Mouse (Mus musculus): Measurements from ENCODE around the gene Myo16. TPM values are rescaled to one million over a fixed set of nuclear protein-coding genes. Genes with fewer than 3 reads are reported as not detected.
A peak's percentile ranks its signal among the peaks of the same experiment; 100 is the strongest.

Myo16 gene
- polyA plus RNA-seq, 1 experiment, result 0.44 TPM

DNA sequence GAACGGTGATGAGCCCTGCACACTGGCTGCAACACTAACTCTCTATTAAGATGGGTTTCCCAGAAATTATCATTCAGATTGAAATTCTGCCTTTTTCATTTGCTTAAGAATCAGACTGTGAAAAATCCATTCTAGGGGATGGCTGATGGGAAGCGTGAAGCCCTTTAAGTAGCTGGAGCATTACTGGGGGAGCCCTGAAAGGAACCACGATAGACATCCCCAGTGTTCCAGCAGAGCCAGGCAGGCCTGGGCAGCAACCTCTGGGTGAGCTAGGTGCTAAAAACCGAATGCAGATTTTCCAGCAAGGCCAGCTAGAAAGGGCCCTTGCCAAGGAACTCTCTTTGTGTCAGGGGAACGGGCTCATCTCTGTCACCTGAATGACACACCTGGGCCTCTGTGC is 407.9 kb downstream of the Myo16 start:
- no peak overlapping the region for H3K27ac ChIP-seq (ENCODE audit: control insufficient read depth, insufficient read depth, low read depth, low read length)
- no peaks in the 10 kb centered on the region for H3K27me3 ChIP-seq (ENCODE audit: control insufficient read depth, insufficient read depth, low read length)
- no peak overlapping the region for H3K4me3 ChIP-seq (ENCODE audit: control insufficient read depth, low read depth, low read length)
- no peaks in the 10 kb centered on the region for H3K36me3 ChIP-seq (ENCODE audit: control insufficient read depth, insufficient read depth, low read length)
- no peaks in the 10 kb centered on the region for H3K4me1 ChIP-seq (ENCODE audit: control insufficient read depth, insufficient read depth, low read length)
- TF ChIP-seq POLR2A (IDR thresholded peaks at IDR 0.05; ENCODE audit: control insufficient read depth, low read depth, low read length) (no peak), CTCF (IDR thresholded peaks at IDR 0.05; ENCODE audit: control insufficient read depth, insufficient read depth, insufficient replicate concordance, low read depth, low read length) (no peak)

DNA sequence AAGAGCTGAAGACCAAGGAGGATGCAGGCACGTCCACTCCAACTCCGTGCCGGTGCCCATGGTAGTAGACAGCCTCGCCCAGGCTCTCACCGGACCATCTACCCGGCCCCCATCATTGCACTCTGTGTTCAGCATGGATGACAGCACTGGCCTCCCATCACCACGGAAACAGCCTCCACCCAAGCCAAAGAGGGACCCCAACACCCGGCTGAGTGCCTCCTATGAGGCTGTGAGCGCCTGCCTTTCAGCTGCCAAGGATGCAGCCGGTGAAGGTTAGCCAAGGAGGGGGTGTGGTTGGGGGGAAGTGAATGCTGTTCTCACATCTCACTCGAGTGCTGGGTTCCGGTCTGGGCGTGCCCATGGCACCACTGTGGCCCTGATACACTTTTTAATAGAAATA is 408.3 kb downstream of the Myo16 start:
- H3K4me1 ChIP-seq (ENCODE audit: control insufficient read depth, insufficient read depth, low read length), result no peaks in the 10 kb centered on the region
- H3K27me3 ChIP-seq (ENCODE audit: control insufficient read depth, insufficient read depth, low read length), result no peaks in the 10 kb centered on the region
- no peaks in the 10 kb centered on the region for H3K36me3 ChIP-seq (ENCODE audit: control insufficient read depth, insufficient read depth, low read length)
- TF ChIP-seq POLR2A (IDR thresholded peaks at IDR 0.05; ENCODE audit: control insufficient read depth, low read depth, low read length) (no peak), CTCF (IDR thresholded peaks at IDR 0.05; ENCODE audit: control insufficient read depth, insufficient read depth, insufficient replicate concordance, low read depth, low read length) (no peak)
- no peak overlapping the region for H3K4me3 ChIP-seq (ENCODE audit: control insufficient read depth, low read depth, low read length)
- no peak overlapping the region for H3K27ac ChIP-seq (ENCODE audit: control insufficient read depth, insufficient read depth, low read depth, low read length)

DNA sequence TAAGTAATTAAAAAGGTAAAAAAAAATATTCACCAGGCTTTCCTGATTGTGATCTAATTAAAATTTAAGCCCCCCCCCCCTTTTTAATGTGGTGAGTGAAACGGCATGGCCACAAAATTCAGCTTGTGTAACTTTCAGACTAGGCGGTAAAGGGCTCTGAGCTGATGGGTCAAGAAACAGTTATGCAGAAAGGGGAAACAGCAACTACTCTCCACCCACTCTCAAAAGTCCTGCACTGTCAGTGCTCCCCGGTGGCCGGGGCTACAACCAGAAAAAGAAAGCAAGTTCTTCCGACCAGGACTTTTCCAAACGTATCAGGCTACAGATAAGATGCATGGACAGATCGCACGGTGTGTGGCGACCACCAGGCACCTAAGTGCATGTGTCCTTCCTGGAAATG is 408.9 kb downstream of the Myo16 start:
- Histone ChIP-seq H3K4me1 (ENCODE audit: control insufficient read depth, insufficient read depth, low read length) (no peaks in the 10 kb centered on the region), H3K36me3 (ENCODE audit: control insufficient read depth, insufficient read depth, low read length) (no peaks in the 10 kb centered on the region), H3K27me3 (ENCODE audit: control insufficient read depth, insufficient read depth, low read length) (no peaks in the 10 kb centered on the region), H3K27ac (ENCODE audit: control insufficient read depth, insufficient read depth, low read depth, low read length) (no peak overlapping the region), H3K4me3 (ENCODE audit: control insufficient read depth, low read depth, low read length) (no peak overlapping the region)
- TF ChIP-seq POLR2A (IDR thresholded peaks at IDR 0.05; ENCODE audit: control insufficient read depth, low read depth, low read length), result no peak
- TF ChIP-seq CTCF (IDR thresholded peaks at IDR 0.05; ENCODE audit: control insufficient read depth, insufficient read depth, insufficient replicate concordance, low read depth, low read length), result no peak

DNA sequence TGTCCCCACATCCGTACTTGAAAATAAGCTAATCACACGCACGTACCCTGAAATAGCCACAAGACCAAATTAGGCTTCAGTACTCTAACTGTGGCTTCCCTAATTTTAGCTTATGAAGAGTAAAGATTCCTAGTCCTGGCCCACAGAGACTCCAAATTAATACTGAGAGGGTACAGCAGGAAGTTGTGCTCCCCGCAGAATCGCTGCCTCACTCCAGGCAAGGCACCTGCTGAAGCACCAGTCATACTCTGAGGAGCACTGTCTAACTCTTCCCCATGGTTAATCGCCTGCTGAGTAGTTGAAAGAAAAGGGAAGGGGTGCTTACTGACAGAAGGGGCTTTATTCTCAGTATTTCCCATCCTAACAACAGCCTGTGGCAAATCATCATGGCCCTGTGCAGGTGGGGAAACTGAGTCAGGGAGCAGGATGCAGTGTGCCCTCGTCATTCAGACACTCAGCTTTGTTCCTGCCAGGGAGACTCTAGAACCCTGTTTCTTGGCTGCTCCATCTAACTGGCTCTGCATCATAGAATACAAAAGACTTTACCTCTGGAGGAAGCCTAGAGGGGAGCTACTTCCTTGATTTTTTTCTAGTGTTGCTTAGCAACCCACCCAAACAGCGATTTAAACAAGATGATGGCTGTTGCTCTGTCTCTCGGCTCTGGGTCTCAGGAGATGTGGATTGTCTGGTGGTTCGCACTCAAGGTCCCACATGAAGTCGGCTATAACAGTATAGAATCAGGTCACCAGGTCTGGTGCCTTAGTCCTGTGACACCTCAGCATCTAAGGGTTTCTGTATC is 411.7 kb downstream of the Myo16 start:
- TF ChIP-seq POLR2A (IDR thresholded peaks at IDR 0.05; ENCODE audit: control insufficient read depth, low read depth, low read length) (no peak), CTCF (IDR thresholded peaks at IDR 0.05; ENCODE audit: control insufficient read depth, insufficient read depth, insufficient replicate concordance, low read depth, low read length) (no peak)
- Histone ChIP-seq H3K4me1 (ENCODE audit: control insufficient read depth, insufficient read depth, low read length) (no peaks in the 10 kb centered on the region), H3K27ac (ENCODE audit: control insufficient read depth, insufficient read depth, low read depth, low read length) (no peak overlapping the region), H3K4me3 (ENCODE audit: control insufficient read depth, low read depth, low read length) (no peak overlapping the region), H3K36me3 (ENCODE audit: control insufficient read depth, insufficient read depth, low read length) (no peaks in the 10 kb centered on the region), H3K27me3 (ENCODE audit: control insufficient read depth, insufficient read depth, low read length) (no peaks in the 10 kb centered on the region)

DNA sequence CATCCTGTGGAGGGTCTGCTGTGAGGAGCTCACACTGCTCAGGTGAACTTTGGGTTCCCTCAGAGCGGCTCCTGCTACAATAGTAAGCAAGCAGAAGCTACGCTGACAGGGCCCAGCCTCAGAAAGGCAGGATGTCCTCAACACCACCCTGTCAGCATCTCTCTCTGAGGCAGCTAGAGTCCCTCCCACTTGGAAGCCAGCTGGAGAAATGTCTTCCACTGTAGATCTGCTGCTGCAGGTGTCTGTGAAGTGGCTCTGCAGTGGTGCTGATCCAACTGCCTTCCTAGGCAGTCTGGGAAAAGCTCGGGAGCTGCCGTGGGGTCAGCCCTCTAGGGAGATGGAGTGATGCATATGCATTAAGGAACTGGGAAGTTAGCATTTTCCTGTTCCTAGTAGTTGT is 414.7 kb downstream of the Myo16 start:
- TF ChIP-seq POLR2A (IDR thresholded peaks at IDR 0.05; ENCODE audit: control insufficient read depth, low read depth, low read length), result no peak
- TF ChIP-seq CTCF (IDR thresholded peaks at IDR 0.05; ENCODE audit: control insufficient read depth, insufficient read depth, insufficient replicate concordance, low read depth, low read length), result no peak
- Histone ChIP-seq H3K27ac (ENCODE audit: control insufficient read depth, insufficient read depth, low read depth, low read length) (no peak overlapping the region), H3K4me3 (ENCODE audit: control insufficient read depth, low read depth, low read length) (no peak overlapping the region), H3K27me3 (ENCODE audit: control insufficient read depth, insufficient read depth, low read length) (no peaks in the 10 kb centered on the region), H3K36me3 (ENCODE audit: control insufficient read depth, insufficient read depth, low read length) (no peaks in the 10 kb centered on the region), H3K4me1 (ENCODE audit: control insufficient read depth, insufficient read depth, low read length) (no peaks in the 10 kb centered on the region)

DNA sequence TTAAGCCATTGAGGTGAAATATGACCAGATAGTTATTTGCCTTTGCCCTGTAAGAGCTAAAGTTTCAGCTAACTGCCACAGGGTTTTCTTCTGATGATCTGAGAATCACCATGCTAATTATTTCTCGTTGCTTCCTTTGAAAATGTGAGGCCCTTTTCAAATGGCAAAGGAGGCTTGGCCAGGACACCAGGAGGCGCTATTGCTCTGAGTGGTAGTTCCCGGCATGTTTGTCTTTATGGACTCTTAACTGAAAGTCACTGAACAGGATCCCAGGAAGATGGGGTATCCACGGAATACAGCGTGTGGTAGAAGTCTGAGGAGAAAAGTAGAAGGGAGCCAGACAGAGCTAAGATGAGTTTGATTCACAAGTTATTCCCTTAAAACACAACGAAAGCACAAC is 420.4 kb downstream of the Myo16 start:
- TF ChIP-seq CTCF (IDR thresholded peaks at IDR 0.05; ENCODE audit: control insufficient read depth, insufficient read depth, insufficient replicate concordance, low read depth, low read length) (peak; percentile 49; the same call in 1 of the 2 replicates), POLR2A (IDR thresholded peaks at IDR 0.05; ENCODE audit: control insufficient read depth, low read depth, low read length) (no peak)
- no peak overlapping the region for H3K4me3 ChIP-seq (ENCODE audit: control insufficient read depth, low read depth, low read length)
- H3K4me1 ChIP-seq (ENCODE audit: control insufficient read depth, insufficient read depth, low read length), result no peaks in the 10 kb centered on the region
- no peak overlapping the region for H3K27ac ChIP-seq (ENCODE audit: control insufficient read depth, insufficient read depth, low read depth, low read length)
- no peaks in the 10 kb centered on the region for H3K36me3 ChIP-seq (ENCODE audit: control insufficient read depth, insufficient read depth, low read length)
- no peaks in the 10 kb centered on the region for H3K27me3 ChIP-seq (ENCODE audit: control insufficient read depth, insufficient read depth, low read length)

DNA sequence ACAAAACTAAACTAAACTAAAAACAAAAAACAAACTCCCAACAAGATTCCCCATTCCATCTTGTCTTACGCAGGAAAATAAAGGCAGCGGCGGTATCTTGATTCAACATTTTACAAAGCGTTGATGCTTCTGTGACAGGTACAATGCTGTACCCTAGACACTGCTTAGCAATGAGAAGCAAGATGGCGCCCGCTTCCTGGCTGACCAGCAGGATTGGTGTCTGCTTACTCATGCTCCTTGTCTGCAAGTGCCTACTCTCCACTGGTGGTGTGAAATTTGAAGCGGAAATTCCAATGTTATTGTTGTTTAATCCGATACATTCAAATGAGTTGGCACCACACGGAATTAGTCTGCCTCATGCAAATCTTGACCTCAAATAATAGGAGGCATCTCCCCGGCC is 421.5 kb downstream of the Myo16 start:
- H3K4me3 ChIP-seq (ENCODE audit: control insufficient read depth, low read depth, low read length), result no peak overlapping the region
- TF ChIP-seq CTCF (IDR thresholded peaks at IDR 0.05; ENCODE audit: control insufficient read depth, insufficient read depth, insufficient replicate concordance, low read depth, low read length) (no peak), POLR2A (IDR thresholded peaks at IDR 0.05; ENCODE audit: control insufficient read depth, low read depth, low read length) (no peak)
- H3K4me1 ChIP-seq (ENCODE audit: control insufficient read depth, insufficient read depth, low read length), result no peaks in the 10 kb centered on the region
- H3K27me3 ChIP-seq (ENCODE audit: control insufficient read depth, insufficient read depth, low read length), result no peaks in the 10 kb centered on the region
- no peaks in the 10 kb centered on the region for H3K36me3 ChIP-seq (ENCODE audit: control insufficient read depth, insufficient read depth, low read length)
- H3K27ac ChIP-seq (ENCODE audit: control insufficient read depth, insufficient read depth, low read depth, low read length), result no peak overlapping the region

Measured in testis, adult 2 months (tissue).